Mouse (Mus musculus) kidney, embryonic 16.5 days (tissue): ENCODE results near the gene Kbtbd12. TPM values are rescaled to one million over a fixed set of nuclear protein-coding genes. Genes with fewer than 3 reads are reported as not detected.

ENCODE experiments used
- ATAC-seq: fragments of 200-750 bp; cut with Nextera tagmentation; 2 replicates; pipeline ENCODE4 v1.8.0; 2017; ENCODE audit warnings: moderate TSS enrichment; ENCODE audit not compliant: low FRiP score, low TSS enrichment
- H3K27ac ChIP-seq: fragments of 300-500 bp; sonication (generic); 2 replicates; pipeline ENCODE4 v1.5.1; 2014; ENCODE audit warnings: low read length
- H3K27me3 ChIP-seq: fragments of 300-500 bp; sonication (generic); 2 replicates; pipeline ENCODE4 v1.6.1; 2014; ENCODE audit warnings: low read length, control low read depth, mixed read lengths; ENCODE audit not compliant: insufficient read depth
- H3K36me3 ChIP-seq: fragments of 300-500 bp; sonication (generic); 2 replicates; pipeline ENCODE4 v1.6.1; 2014; ENCODE audit warnings: low read length, control low read depth, mixed read lengths; ENCODE audit not compliant: insufficient read depth
- H3K4me1 ChIP-seq: fragments of 300-500 bp; sonication (generic); 2 replicates; pipeline ENCODE4 v1.6.1; 2014; ENCODE audit warnings: low read length, control low read depth, mixed read lengths; ENCODE audit not compliant: insufficient read depth
- H3K4me2 ChIP-seq: fragments of 300-500 bp; sonication (generic); replicated peaks from 2 replicates; pipeline ENCODE4 v1.6.1; 2014; ENCODE audit warnings: low read depth, low read length
- H3K4me3 ChIP-seq: fragments of 300-500 bp; sonication (generic); 2 replicates; pipeline ENCODE4 v1.5.1; 2014; ENCODE audit warnings: mild to moderate bottlenecking, low read length
- H3K9ac ChIP-seq: fragments of 300-500 bp; sonication (generic); replicated peaks from 2 replicates; pipeline ENCODE4 v1.6.1; 2014; ENCODE audit warnings: low read length
- H3K9me3 ChIP-seq: fragments of 300-500 bp; sonication (generic); 2 replicates; pipeline ENCODE4 v1.6.1; 2016; ENCODE audit warnings: low read length, control low read depth
- WGBS: fragments of 180-500 bp; shearing (Covaris S2); extraction: QIAGEN DNeasy Blood & Tissue Kit; methylation state at CpG from one replicate; pipeline ENCODE4 v1.1.7; 2014; 5-methylcytosine and 5-hydroxymethylcytosine counted together
- polyA plus RNA-seq: library from polyadenylated mRNA; unstranded; fragments of >200 nt; fragmentation: Nextera tagmentation; extraction: Ambion mirVana; gene quantifications from 2 replicates; pipeline ENCODE4 v1.2.1, GENCODE M21; 2015

The Kbtbd12 gene
- polyA plus RNA-seq, 1 experiment from 2014 or later, result 0.84 TPM

DNA sequence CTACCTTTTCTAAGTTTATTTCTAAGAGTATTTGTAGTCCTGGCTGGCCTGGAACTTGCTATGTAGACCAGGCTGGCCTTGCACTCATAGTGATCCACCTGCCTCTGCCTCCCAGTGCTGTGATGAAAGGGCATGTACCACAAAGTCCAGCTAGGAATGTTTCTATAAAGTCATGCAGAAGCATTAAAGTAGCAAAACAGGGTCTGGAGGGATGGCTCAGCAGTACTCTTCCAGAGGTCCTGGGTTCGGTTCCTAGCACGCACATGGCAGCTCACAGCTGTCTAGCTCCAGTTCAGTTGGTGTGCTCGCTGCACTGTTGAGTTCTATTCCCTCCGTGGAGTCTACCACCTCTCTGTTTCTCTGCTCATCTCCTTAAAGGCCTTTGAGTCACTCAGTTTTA lies 77.6 kb downstream of the Kbtbd12 start:
- H3K36me3 ChIP-seq, result no peaks in the 10 kb centered on the region
- no peak overlapping the region for H3K4me2 ChIP-seq
- H3K4me3 ChIP-seq, result no peak overlapping the region
- peaks cover 8% of the 10 kb centered on the region for H3K27me3 ChIP-seq
- H3K9ac ChIP-seq, result no peak overlapping the region
- H3K4me1 ChIP-seq, result no peaks in the 10 kb centered on the region
- ATAC-seq, result no peak
- H3K27ac ChIP-seq, result no peak overlapping the region
- H3K9me3 ChIP-seq, result no peaks in the 10 kb centered on the region
- WGBS, result 85% methylated on average over 4 of the region's 4 CpGs

DNA sequence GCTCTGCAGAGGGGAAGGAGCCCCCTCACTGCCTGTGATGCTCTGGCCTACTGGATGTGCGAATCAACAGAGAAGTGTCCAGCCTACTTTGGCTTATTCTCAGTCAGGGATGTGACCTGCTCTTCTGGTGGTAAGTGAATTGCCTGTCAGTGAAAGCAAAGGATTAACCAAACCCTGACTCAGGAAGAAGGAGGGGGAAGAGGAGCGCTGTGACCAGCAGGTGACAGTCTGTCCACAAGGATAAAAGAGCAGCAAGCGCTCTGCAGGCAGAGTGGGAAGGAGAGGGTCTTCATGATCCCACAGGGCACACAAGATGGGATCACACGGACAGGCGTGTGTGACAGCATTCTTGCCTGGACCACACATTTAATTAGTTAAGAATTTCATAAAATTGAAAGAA lies 78.1 kb downstream of the Kbtbd12 start:
- Histone ChIP-seq H3K4me2 (no peak overlapping the region), H3K36me3 (no peaks in the 10 kb centered on the region), H3K9me3 (no peaks in the 10 kb centered on the region), H3K4me3 (no peak overlapping the region), H3K4me1 (no peaks in the 10 kb centered on the region), H3K27ac (no peak overlapping the region), H3K9ac (no peak overlapping the region), H3K27me3 (peaks cover 6% of the 10 kb centered on the region; the same call in 1 of the 2 replicates)
- no peak for ATAC-seq
- WGBS, result 37% methylated on average over 5 of the region's 5 CpGs

DNA sequence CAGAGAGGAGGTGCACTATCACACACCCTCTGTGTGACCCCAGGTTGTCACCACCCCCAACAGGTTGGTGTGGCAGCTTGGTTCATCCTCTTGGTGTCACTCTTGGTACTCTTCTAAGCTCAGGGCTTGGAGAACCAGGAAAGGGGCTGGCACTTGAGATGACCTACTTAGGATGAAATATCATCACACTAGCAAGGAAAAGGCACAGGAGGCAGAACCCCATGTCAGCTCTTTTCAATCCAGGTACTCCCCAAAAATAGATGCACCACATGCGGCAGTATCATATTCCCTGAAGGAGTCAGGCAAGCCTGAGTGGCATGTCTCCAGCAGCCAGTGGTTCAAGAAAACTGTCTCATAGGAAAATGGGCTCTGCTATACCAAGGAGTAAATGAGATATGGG lies 79.7 kb downstream of the Kbtbd12 start:
- Histone ChIP-seq H3K4me2 (no peak overlapping the region), H3K27me3 (no peaks in the 10 kb centered on the region), H3K27ac (no peak overlapping the region), H3K4me3 (no peak overlapping the region), H3K9me3 (no peaks in the 10 kb centered on the region), H3K9ac (no peak overlapping the region), H3K36me3 (no peaks in the 10 kb centered on the region), H3K4me1 (no peaks in the 10 kb centered on the region)
- ATAC-seq, result no peak
- WGBS, result 90% methylated on average over 1 of the region's 1 CpGs

DNA sequence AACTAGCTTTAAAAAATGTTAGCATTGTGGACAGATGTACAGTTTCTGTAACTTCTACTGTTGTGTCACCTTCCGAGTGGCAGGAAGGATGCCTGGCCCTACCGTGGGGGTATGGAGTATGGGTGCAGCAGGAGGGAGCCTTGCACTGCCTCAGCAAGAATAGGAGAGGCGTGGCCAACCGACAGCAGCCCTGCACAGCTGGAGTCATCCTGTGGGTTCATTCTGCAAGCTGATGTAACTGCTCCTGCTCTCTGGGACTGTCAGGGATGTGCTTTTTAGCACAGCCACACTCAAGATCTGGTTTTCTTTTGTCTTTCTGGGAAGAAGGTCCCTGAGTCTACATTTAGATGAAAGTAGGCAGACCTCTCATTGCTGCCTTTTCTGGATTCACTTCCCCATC lies 80.2 kb downstream of the Kbtbd12 start:
- no peak overlapping the region for H3K27ac ChIP-seq
- no peak overlapping the region for H3K4me3 ChIP-seq
- H3K4me1 ChIP-seq, result no peaks in the 10 kb centered on the region
- no peak overlapping the region for H3K9ac ChIP-seq
- no peak overlapping the region for H3K4me2 ChIP-seq
- WGBS, result 20% methylated on average over 4 of the region's 4 CpGs
- ATAC-seq, result no peak
- no peaks in the 10 kb centered on the region for H3K9me3 ChIP-seq
- no peaks in the 10 kb centered on the region for H3K36me3 ChIP-seq
- H3K27me3 ChIP-seq, result no peaks in the 10 kb centered on the region

DNA sequence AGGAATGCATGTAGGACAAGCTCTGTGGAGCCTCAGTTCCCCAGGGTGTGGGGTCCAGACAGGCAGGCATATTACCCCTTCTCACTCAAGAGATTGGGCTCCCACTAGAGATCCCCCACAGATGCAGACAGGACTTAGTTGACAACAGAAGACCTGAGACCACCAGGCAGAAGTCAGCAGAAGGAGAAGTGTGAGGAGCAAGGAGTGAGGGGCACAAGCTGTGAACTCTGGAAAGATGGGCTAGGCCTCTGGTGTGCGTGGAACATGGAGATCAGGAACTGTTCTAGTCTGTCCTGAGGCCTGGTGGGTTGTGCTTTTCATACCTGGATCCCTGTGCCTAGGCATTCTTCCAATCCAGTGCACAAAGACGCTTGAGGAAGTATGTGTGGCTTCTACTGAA lies 87.8 kb downstream of the Kbtbd12 start:
- Histone ChIP-seq H3K4me3 (no peak overlapping the region), H3K36me3 (no peaks in the 10 kb centered on the region), H3K9ac (no peak overlapping the region), H3K9me3 (no peaks in the 10 kb centered on the region), H3K27ac (no peak overlapping the region), H3K4me1 (no peaks in the 10 kb centered on the region), H3K27me3 (peaks cover 18% of the 10 kb centered on the region), H3K4me2 (no peak overlapping the region)
- ATAC-seq, result no peak
- WGBS, result 73% methylated on average over 2 of the region's 2 CpGs

DNA sequence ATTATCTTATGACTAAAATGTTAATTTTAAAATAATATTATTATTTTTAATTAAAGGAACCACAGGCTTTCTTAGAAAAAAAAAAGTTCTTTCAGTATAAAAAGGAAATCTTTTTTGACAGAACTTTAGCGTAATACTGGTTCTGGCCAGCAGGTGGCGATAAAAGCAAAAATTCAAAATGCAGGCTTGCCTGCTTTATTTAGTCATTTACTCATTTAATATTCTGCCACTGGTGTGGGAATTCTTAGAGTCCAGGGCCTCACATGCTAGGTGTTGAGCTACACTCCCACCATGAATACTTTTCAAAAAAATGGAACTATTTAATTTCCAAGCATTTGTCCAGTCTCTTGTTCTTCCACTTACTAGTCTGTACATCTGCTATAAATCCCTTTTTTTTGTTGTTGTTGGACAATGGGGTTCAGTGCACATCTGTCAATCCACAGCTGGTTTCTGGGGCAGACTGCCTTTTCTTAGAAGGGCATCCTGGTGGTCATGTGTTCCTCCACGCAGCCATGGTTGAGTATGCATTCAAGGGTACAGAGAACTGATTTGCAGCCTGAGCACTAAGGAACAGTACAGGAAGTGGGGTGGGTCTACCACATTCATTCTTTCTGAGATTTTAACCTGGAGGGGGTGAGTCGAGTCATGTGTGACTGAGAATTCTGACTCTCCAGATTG lies 88.5 kb downstream of the Kbtbd12 start:
- WGBS, result 28% methylated on average over 4 of the region's 4 CpGs
- no peak for ATAC-seq
- H3K9me3 ChIP-seq, result no peaks in the 10 kb centered on the region
- H3K27ac ChIP-seq, result no peak overlapping the region
- no peaks in the 10 kb centered on the region for H3K4me1 ChIP-seq
- H3K4me3 ChIP-seq, result no peak overlapping the region
- H3K27me3 ChIP-seq, result peaks cover 22% of the 10 kb centered on the region
- no peaks in the 10 kb centered on the region for H3K36me3 ChIP-seq
- no peak overlapping the region for H3K4me2 ChIP-seq
- no peak overlapping the region for H3K9ac ChIP-seq

DNA sequence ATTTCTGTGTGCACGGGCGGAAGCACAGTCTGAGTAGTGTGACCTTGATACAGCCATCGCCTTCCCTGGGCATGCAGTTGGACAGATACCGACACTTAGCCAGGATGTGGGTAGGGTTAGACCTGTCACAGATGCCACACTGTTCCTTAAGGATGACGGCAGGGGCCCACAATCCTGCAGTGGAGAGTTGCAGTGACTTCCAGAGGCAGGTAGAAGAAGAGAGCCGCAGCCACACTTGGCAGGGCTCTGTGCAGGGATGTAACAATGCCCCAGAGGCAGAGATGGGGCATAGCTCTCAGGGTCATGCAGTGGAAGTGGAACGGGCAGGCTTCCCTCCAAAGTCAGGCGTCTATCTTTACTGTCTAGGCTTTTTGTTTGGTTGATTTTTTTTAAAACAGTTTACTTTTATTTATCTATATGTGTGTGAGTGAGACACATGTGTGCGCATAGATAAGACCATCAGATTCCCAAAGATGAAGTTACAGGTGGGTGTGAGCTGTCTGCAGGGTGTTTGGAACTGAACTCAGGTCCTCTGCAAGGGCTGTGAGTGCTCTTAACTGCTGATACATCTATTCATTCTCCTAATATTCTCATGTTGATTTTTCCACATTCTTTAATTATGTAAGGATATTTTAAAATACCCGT lies 89.2 kb downstream of the Kbtbd12 start:
- Histone ChIP-seq H3K4me2 (no peak overlapping the region), H3K9ac (no peak overlapping the region), H3K27ac (no peak overlapping the region), H3K4me3 (no peak overlapping the region), H3K9me3 (no peaks in the 10 kb centered on the region), H3K36me3 (no peaks in the 10 kb centered on the region), H3K27me3 (peaks cover 22% of the 10 kb centered on the region), H3K4me1 (no peaks in the 10 kb centered on the region)
- 79% methylated on average over 10 of the region's 10 CpGs for WGBS
- ATAC-seq, result no peak

DNA sequence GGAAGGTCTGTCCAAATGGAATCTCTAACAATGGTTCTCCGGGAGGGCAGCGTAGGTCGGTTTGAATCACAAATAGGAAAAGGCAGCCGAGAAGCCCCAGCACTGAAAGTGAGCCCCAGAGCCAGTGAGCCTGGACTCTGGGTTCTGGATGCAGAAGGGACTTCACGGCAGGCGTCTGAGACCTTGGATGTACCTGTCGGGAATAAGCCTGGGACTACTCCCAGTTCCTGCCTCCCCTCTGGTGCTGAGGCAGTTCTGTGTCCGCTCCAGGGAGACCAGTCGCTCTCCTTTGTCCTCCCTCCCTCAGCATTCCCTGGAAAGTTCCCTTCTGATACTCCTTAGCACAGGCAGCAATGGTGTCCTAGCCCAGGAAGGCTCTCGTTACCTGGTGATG lies 92.4 kb downstream of the Kbtbd12 start:
- 36% methylated on average over 10 of the region's 10 CpGs for WGBS
- Histone ChIP-seq H3K4me1 (no peaks in the 10 kb centered on the region), H3K4me3 (no peak overlapping the region), H3K27me3 (peaks cover 22% of the 10 kb centered on the region), H3K9me3 (no peaks in the 10 kb centered on the region), H3K9ac (no peak overlapping the region), H3K4me2 (no peak overlapping the region), H3K27ac (no peak overlapping the region), H3K36me3 (no peaks in the 10 kb centered on the region)
- ATAC-seq, result no peak

DNA sequence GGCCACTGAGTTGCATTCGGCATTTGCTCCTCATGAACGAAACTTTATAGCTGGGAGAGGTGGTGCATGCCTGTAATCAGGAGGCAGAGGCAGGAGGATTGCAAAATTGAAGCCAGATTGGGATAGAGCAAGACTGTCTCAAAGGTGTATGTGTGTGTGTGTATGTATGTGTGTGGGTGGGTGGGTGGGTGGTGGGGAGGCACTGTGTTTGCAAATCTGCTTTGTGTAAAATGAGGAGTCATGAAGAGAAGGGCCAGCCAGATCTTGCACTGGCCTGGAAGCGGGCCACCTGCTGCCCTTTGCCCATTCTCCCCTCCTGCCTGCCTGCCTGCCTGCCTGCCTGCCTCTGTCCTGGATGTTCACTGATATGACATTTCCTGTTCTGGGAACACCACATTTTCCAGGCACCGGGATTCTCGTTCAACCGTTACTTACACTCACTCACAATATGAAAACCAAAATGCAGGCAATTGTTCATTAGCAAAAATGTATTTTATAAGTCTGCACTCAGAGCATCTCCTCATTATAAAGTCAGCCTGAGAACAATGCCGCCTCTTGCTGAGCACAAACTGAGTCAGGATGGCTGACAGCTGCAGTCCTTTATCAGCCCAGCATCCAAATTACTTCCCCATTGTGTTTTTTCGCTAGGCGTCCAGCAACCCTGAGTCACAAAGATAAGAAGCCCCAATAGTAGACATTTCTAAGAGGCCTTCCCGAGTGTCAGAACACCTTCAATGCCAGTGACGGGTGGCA lies 92.9 kb downstream of the Kbtbd12 start:
- peaks cover 22% of the 10 kb centered on the region for H3K27me3 ChIP-seq

DNA sequence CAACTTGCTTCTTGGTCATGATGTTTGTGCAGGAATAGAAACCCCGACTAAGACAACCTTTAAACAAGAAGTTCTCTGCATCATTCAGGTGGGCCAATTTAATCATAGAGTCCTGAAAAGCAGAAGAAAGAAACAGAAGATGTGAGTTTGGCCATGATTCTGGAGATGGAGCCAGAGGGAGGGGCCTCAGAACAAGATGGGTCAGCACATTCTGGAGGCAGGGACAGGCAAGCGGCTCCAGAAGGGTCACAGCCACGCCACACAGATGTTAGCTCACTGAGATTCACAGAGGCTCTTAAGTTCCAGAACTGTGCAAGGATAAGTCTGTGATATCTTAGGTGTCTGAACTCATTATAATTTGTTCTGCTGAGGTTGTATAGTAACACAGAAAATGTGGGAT lies 93.5 kb downstream of the Kbtbd12 start:
- Histone ChIP-seq H3K4me1 (no peaks in the 10 kb centered on the region), H3K36me3 (no peaks in the 10 kb centered on the region), H3K27ac (no peak overlapping the region), H3K9ac (no peak overlapping the region), H3K27me3 (peaks cover 22% of the 10 kb centered on the region), H3K4me2 (no peak overlapping the region), H3K9me3 (no peaks in the 10 kb centered on the region), H3K4me3 (no peak overlapping the region)
- no peak for ATAC-seq
- WGBS, result 81% methylated on average over 3 of the region's 3 CpGs

More for the DNA sequence above, 92.9 kb downstream of the Kbtbd12 start:
- Histone ChIP-seq H3K36me3 (no peaks in the 10 kb centered on the region), H3K4me2 (no peak overlapping the region), H3K9ac (no peak overlapping the region), H3K4me3 (no peak overlapping the region), H3K4me1 (no peaks in the 10 kb centered on the region), H3K27ac (no peak overlapping the region), H3K9me3 (no peaks in the 10 kb centered on the region)
- WGBS, result 42% methylated on average over 11 of the region's 11 CpGs
- ATAC-seq, result no peak
